Mouse (Mus musculus): ENCODE results near the gene Pten.

DNA sequence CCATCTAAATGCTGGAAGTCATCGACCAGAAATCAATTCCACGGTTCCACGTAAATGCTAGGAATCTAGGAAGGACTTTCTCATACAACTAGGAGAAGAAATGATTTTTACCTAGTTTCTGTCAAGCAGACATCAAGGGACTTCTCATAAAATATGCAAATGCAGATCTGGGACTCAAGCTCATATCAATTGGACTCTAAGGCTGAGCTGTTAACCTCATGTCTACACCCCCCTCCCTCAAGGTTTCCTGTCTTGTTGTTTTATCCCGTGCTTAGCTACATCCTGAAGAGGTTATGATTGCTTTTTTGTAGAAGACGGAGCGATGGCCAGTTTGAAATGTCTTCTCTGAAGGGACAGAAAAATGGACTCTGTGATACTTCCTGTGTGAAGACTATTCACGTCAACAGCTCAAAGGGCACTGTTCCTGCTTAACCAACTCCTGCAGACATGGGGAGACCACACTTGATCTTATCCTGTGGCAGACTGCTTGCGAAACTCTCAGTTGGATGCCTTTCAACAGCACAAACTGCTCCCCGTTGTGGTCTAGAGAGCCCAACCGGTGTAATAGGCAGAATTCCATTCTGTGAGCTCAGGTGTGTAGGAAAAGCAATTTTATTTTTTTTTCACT, 111.9 kb downstream of the Pten start:
- TF ChIP-seq GATA1 (IDR thresholded peaks at IDR 0.05; ENCODE audit: borderline replicate concordance, low read length): no peak
- TF ChIP-seq FLI1 (IDR thresholded peaks at IDR 0.05; ENCODE audit: low read length): no peak
